Mouse (Mus musculus) layer of hippocampus, adult 9-11 months (tissue): Measurements from ENCODE around the gene Gm8369.
"Not testable (repeated sequence)": the region's sequence is repeated elsewhere in the genome, so short reads cannot be mapped to it uniquely, and the experiment has no call there.

Experiments used
- DNase-seq: peaks from one replicate; pipeline ENCODE4 v3.0.0; 2022

The Gm8369 gene

GRCm38 (mm10) chr19:11516845-11517244 is 31.1 kb downstream of the Gm8369 start:
- DNase-seq, result no peak

DNA sequence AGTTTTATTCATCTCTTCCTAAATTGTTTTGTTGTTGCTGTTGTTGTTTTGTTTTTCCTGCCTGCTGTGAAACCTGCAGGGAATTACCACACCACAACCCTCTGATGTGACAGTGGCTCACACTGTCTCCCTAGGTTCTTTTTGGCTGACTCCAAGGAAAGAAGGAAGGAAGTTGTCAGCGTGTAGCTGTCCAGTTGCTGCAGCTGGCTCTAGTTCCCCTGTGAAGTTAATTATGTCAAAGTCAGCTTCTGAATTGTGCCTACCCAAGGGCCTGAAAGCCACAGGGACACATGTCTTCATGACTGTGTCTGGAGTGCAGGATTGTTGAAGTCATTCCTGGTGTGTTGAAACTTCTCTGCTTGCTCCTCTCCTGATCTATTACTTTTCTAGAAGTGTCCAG is 31.6 kb downstream of the Gm8369 start:
- peak; percentile 20 for DNase-seq

GRCm38 (mm10) chr19:11518356-11518755 is 32.6 kb downstream of the Gm8369 start:
- not testable (repeated sequence) for DNase-seq

GRCm38 (mm10) chr19:11520146-11520545 is 34.4 kb downstream of the Gm8369 start:
- DNase-seq, result no peak

GRCm38 (mm10) chr19:11533421-11533820 is 47.7 kb downstream of the Gm8369 start:
- DNase-seq, result no peak

DNA sequence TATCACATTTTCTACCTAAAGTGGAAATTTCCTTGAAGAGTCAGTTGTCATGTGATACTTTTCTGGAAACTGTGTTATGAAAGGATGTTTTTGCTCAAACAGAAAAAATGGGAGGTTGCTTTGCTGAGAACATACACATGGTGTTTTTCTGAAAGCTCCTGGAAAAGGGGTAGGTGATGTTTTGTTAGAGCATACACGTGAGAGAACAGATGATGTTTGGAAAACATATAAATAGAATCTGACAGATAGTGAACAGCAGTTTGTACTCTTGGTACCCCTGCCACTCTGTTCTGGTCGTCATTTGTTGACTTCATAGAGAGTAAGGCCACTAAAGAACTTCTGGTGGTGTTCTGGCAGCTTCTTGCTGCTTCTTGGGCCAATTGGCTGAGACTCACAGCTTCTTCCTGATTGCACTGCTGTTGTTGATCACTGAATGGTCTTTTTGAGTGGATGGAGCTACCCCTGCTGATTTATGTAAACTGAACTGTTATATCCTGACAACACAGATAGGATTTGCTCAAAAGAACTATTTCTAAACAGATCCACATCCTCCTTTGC is 48.2 kb downstream of the Gm8369 start:
- DNase-seq, result peak; percentile 21

DNA sequence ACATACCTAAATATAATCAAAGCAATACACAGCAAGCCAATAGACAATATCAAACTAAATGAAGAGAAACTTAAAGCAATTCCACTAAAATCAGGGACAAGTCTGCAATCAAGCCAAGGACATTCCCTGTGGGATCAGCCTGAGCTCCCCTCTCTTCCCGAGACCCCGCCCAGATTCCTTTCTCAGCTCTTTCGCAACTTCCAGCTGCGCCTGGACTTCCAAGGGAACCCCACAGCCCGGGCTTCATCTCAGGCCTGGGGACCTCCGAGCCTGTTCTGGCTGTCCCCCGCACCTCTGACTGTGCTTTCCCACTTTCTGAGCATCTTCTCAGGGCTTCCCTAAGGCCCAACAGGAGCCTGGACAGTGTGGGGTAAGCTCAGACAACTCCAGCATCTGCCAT is 50.9 kb downstream of the Gm8369 start, which contains the start of gene Ms4a4d:
Gene Ms4a4d, plus strand, starts transcription at position 209 of the 400 bp plus-strand sequence.
- no peak for DNase-seq

DNA sequence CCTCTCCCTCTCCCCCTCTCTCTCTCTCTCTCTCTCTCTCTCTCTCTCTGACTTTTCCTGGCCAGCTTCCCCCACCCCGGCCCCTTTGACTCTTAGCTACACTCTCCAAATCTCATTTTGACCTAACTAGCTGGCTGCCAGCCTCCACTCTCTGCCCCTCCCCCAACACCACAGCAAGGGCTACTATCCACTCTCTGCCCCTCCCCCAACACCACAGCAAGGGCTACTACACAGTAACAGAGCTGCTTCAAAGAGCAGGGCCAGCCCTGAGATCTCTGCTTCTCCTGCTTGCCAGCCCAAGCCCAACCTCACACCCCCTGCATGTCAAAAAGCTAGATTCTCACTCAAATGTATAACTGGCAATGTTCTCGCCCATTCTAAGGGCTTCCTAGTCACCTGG is 51.6 kb downstream of the Gm8369 start:
- no peak for DNase-seq

DNA sequence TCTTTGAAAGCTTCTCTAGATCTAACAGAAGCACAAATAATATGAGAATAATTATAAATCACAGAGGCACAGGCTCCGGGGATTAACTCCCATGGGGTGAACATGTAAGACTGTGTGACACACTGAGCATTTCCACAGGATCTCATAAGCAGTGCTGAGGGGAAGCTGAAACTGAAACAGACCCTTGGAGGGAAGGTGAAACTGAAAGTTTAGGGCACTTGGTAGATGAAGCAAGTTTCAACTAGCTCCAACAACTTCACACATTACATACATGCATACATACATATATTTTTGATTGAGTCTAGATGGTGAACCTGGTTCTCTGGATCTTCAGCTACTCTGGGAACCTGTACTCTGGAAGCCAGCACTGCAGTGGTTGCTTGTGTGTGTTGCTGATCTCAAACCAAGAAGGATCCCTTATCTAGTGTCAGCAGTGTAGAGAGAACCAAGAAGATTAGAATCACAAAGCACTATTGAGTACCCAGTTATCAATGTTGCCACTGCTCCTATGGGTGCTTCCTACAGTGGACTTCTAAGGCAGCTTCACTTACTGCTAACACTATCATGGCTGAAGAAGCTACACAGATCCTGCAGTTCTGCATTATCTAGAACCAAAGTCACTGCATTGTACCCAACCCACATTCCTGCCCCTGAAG is 54.6 kb downstream of the Gm8369 start:
- not testable (repeated sequence) for DNase-seq

DNA sequence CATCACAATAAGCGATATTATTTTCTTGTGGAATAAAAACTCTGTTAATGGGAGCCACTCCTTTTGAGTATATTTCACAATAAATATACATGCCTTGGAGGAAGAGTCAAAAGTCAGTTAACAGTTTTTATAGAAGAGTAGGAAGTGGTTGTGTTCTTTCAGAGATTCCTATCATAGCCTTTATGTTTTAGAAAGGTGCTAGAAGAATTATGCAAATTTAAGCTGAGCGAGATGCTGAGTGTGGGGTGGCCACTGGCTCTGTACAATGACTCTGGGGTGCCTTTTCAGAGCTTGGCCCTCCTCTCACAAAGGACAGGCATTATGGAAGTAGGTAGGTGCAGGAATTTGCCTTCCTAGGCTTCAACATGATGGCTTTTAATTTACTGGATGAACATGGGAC is 58.6 kb downstream of the Gm8369 start:
- not testable (repeated sequence) for DNase-seq

DNA sequence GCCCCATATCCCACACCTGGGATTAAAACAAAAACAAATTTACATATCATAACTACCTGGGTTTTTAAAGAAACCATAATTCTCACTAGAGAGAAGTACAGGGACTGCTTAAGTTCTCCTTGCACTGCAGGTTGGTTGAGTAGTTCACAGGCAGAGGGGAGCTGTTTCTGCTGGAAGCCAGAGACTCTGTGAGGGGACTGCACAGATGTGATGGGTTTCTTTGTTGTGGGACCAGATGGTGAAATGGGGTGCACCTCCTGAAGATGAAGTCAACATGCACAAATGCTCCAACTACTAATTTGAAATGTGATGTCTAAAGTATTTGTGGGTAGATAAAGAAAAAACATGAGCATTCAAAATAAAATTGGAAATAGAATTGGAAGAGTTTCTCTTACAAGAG is 62.2 kb downstream of the Gm8369 start:
- DNase-seq, result no peak

GRCm38 (mm10) chr19:11554726-11555125 is 69.0 kb downstream of the Gm8369 start:
- no peak for DNase-seq

- not testable (repeated sequence) for DNase-seq
Observed at GRCm38 (mm10) chr19:11559560-11559959, 73.8 kb downstream of the Gm8369 start.
